Mouse (Mus musculus) lung, embryonic 14.5 days (tissue): ENCODE data around the gene Pcsk4. TPM values are rescaled to one million over a fixed set of nuclear protein-coding genes. Genes with fewer than 3 reads are reported as not detected.
A peak's percentile ranks its signal among the peaks of the same experiment; 100 is the strongest.

Experiments used
- ATAC-seq: fragments of 200-750 bp; cut with Nextera tagmentation; 2 replicates; pipeline ENCODE4 v1.8.0; 2017; ENCODE audit warnings: mild to moderate bottlenecking, moderate TSS enrichment, moderate library complexity; ENCODE audit not compliant: insufficient read depth
- DNase-seq: peaks from one replicate; pipeline ENCODE4 v3.0.0-alpha.2; 2015
- H3K27ac ChIP-seq: fragments of 300-500 bp; sonication (generic); 2 replicates; pipeline ENCODE4 v1.5.1; 2014; ENCODE audit warnings: low read depth, mild to moderate bottlenecking, moderate library complexity
- H3K27me3 ChIP-seq: fragments of 300-500 bp; sonication (generic); 2 replicates; pipeline ENCODE4 v1.6.1; 2014; ENCODE audit warnings: low read length, control low read depth; ENCODE audit not compliant: insufficient read depth
- H3K36me3 ChIP-seq: fragments of 300-500 bp; sonication (generic); 2 replicates; pipeline ENCODE4 v1.6.1; 2014; ENCODE audit warnings: control low read depth; ENCODE audit not compliant: insufficient read depth
- H3K4me1 ChIP-seq: fragments of 300-500 bp; sonication (generic); 2 replicates; pipeline ENCODE4 v1.6.1; 2014; ENCODE audit warnings: antibody characterized with exemption, control low read depth; ENCODE audit not compliant: insufficient read depth
- H3K4me2 ChIP-seq: fragments of 300-500 bp; sonication (generic); 2 replicates; pipeline ENCODE4 v1.6.1; 2014; ENCODE audit warnings: mild to moderate bottlenecking
- H3K4me3 ChIP-seq: fragments of 300-500 bp; sonication (generic); 2 replicates; pipeline ENCODE4 v1.5.1; 2014; ENCODE audit warnings: low read depth, low read length
- H3K9ac ChIP-seq: fragments of 300-500 bp; sonication (generic); 2 replicates; pipeline ENCODE4 v1.6.1; 2014
- H3K9me3 ChIP-seq: fragments of 300-500 bp; sonication (generic); 2 replicates; pipeline ENCODE4 v1.6.1; 2016; ENCODE audit warnings: low read depth, low read length, control low read depth
- CTCF ChIP-seq: IDR thresholded peaks from 2 replicates; pipeline ENCODE4 v1.5.1; 2016; ENCODE audit warnings: antibody characterized with exemption, low read depth
- WGBS: fragments of 180-500 bp; shearing (Covaris S2); extraction: QIAGEN DNeasy Blood & Tissue Kit; methylation state at CpG from one replicate; pipeline ENCODE4 v1.1.7; 2014; 5-methylcytosine and 5-hydroxymethylcytosine counted together
- polyA plus RNA-seq: library from polyadenylated mRNA; unstranded; fragments of >200 nt; fragmentation: Nextera tagmentation; extraction: Ambion mirVana; gene quantifications from 2 replicates; pipeline ENCODE4 v1.2.1, GENCODE M21; 2014

The Pcsk4 gene
- polyA plus RNA-seq, 1 experiment from 2014 or later: 4.2 TPM

- Histone ChIP-seq H3K36me3 (peaks cover 6% of the 10 kb centered on the region; the same call in 1 of the 2 replicates), H3K4me3 (peak overlapping the region; percentile 52), H3K27me3 (no peaks in the 10 kb centered on the region), H3K4me1 (0 out of 2 replicates have a peak, but pooled peaks cover 3% of the 10 kb centered on the region), H3K4me2 (peak overlapping the region; percentile 98), H3K9ac (peak overlapping the region; percentile 57), H3K27ac (no peak overlapping the region), H3K9me3 (no peaks in the 10 kb centered on the region)
- peak; percentile 56 for DNase-seq
- 1% methylated on average over 44 of the region's 46 CpGs for WGBS
- peak; percentile 23 for ATAC-seq
- no peak for TF ChIP-seq CTCF
Observed at GRCm38 (mm10) chr10:80323261-80324119, 5.8 kb downstream of the Pcsk4 start.

DNA sequence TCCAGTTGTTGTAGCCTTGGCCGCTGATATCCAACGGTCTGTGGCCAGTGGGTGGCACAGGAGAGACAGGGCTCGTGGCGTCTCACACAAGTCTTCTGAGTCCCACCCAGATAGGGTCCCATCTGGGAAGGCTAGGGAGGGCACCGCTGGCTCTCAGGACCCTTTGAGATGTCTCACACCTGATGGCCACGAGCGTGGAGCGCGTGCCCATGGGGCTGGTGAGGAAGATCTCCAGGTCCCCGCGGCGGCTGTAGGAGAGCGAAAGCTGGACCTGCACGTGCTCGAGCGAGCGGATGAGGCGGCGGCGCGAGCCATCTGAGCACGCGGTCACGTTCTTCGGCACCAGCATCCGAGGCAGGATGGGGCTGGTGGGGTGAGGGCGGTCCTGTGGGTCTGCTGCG lies 6.5 kb downstream of the Pcsk4 start:
- H3K27me3 ChIP-seq: no peaks in the 10 kb centered on the region
- H3K9me3 ChIP-seq: no peaks in the 10 kb centered on the region
- peak overlapping the region; percentile 98 for H3K4me2 ChIP-seq
- 3% methylated on average over 28 of the region's 28 CpGs for WGBS
- peaks cover 13% of the 10 kb centered on the region; the same call in 1 of the 2 replicates for H3K36me3 ChIP-seq
- ATAC-seq (peak; percentile 11), DNase-seq (peak; percentile 61)
- no peak overlapping the region for H3K27ac ChIP-seq
- TF ChIP-seq CTCF: peak; percentile 24; the same call in 1 of the 2 replicates
- peak overlapping the region; percentile 57 for H3K9ac ChIP-seq
- peak overlapping the region; percentile 52 for H3K4me3 ChIP-seq
- 0 out of 2 replicates have a peak, but pooled peaks cover 3% of the 10 kb centered on the region for H3K4me1 ChIP-seq

- Histone ChIP-seq H3K27me3 (peaks cover 6% of the 10 kb centered on the region; the same call in 1 of the 2 replicates), H3K36me3 (peaks cover 18% of the 10 kb centered on the region; the same call in 1 of the 2 replicates), H3K4me1 (0 out of 2 replicates have a peak, but pooled peaks cover 3% of the 10 kb centered on the region), H3K9ac (peak overlapping the region; percentile 57; the same call in 1 of the 2 replicates), H3K9me3 (no peaks in the 10 kb centered on the region), H3K4me3 (peak overlapping the region; percentile 52; the same call in 1 of the 2 replicates), H3K27ac (no peak overlapping the region), H3K4me2 (peak overlapping the region; percentile 98)
- TF ChIP-seq CTCF: no peak
- DNase-seq (no peak), ATAC-seq (no peak)
- 84% methylated on average over 21 of the region's 21 CpGs for WGBS
Observed at GRCm38 (mm10) chr10:80321670-80322581, 7.4 kb downstream of the Pcsk4 start.

- 69% methylated on average over 6 of the region's 6 CpGs for WGBS
- no peak overlapping the region for H3K27ac ChIP-seq
- no peak overlapping the region for H3K9ac ChIP-seq
- no peaks in the 10 kb centered on the region for H3K9me3 ChIP-seq
- H3K36me3 ChIP-seq: peaks cover 18% of the 10 kb centered on the region; the same call in 1 of the 2 replicates
- H3K4me3 ChIP-seq: no peak overlapping the region; the same call in 1 of the 2 replicates
- DNase-seq (no peak), ATAC-seq (no peak)
- H3K4me1 ChIP-seq: 0 out of 2 replicates have a peak, but pooled peaks cover 3% of the 10 kb centered on the region
- H3K4me2 ChIP-seq: no peak overlapping the region; the same call in 1 of the 2 replicates
- H3K27me3 ChIP-seq: peaks cover 12% of the 10 kb centered on the region
- TF ChIP-seq CTCF: no peak
Observed at GRCm38 (mm10) chr10:80321014-80321669, 8.2 kb downstream of the Pcsk4 start.

DNA sequence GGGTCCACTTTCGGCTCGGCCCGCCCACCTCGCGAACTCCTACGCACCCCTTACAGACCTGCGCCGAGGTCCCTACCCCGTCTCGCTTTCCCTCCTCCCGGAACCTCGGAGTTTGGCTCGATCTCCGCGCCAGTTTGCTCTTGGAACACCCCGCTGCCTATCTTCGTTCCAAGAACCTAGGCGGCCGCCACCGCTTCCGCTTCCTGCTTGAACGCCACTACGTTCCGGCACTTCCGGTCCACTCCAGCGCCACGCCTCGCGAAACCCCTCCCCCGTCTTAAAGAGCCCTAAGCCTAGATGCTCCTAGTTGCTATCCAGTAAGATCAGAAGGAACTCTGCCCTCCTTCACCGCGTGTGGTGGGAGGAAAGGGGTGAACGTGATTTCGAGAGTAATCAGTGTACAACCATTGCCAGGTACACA lies 8.9 kb downstream of the Pcsk4 start, which contains the start of gene 2310011J03Rik:
Gene 2310011J03Rik (minus strand): TSS at position 198 of the 421 bp plus-strand sequence.
- under 1% methylated on average over 34 of the region's 34 CpGs for WGBS
- peak; percentile 50 for ATAC-seq

DNA sequence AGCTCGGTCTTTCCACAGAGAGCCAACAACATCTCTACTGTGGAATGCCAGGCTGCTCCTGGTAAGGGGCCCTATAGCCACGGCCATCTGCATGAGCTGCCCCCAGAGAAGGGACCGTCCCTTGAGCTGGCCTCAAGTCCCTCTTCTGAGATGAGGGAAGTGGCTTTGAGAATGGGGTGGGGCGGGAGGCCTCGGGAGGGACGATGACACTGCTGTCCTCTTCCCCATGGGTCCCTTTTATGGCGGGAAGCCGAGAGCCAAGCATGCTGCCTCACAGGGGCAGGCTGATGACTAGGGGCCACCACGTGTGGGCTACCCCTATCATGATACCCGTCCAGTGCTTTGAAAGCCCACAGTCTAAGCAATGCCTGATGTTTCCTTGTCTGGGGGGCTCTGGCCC lies 12.3 kb downstream of the Pcsk4 start:
- no peak overlapping the region for H3K9ac ChIP-seq
- 54% methylated on average over 10 of the region's 10 CpGs for WGBS
- H3K4me1 ChIP-seq: 0 out of 2 replicates have a peak, but pooled peaks cover 3% of the 10 kb centered on the region
- H3K4me2 ChIP-seq: no peak overlapping the region
- H3K36me3 ChIP-seq: peaks cover 18% of the 10 kb centered on the region; the same call in 1 of the 2 replicates
- ATAC-seq (no peak), DNase-seq (no peak)
- peaks cover 53% of the 10 kb centered on the region for H3K27me3 ChIP-seq
- H3K4me3 ChIP-seq: no peak overlapping the region
- H3K9me3 ChIP-seq: no peaks in the 10 kb centered on the region
- H3K27ac ChIP-seq: no peak overlapping the region
- TF ChIP-seq CTCF: no peak

More for the DNA sequence above, 8.9 kb downstream of the Pcsk4 start, which contains the start of gene 2310011J03Rik:
- Histone ChIP-seq H3K27me3 (peaks cover 20% of the 10 kb centered on the region), H3K4me1 (0 out of 2 replicates have a peak, but pooled peaks cover 3% of the 10 kb centered on the region), H3K9ac (peak within 1 kb of the TSS; percentile 79), H3K27ac (peak within 1 kb of the TSS; percentile 74), H3K4me3 (peak within 1 kb of the TSS; percentile 83), H3K9me3 (no peaks in the 10 kb centered on the region), H3K36me3 (peaks cover 18% of the 10 kb centered on the region; the same call in 1 of the 2 replicates), H3K4me2 (peak within 1 kb of the TSS; percentile 79)
- DNase-seq: peak; percentile 97
- TF ChIP-seq CTCF: no peak
